Mouse (Mus musculus) MEL-GATA-1-ER (cell line): ENCODE measurements at regions not wholly inside any gene's neighbourhood (a gene's known extent, or its start where the extent isn't known, plus 50 kb on each side); places are given as distances from the start of the nearest gene placed in this dataset.
A peak's percentile ranks its signal among the peaks of the same experiment; 100 is the strongest.

Experiments used
- DNase-seq: peaks from one replicate; pipeline ENCODE4 v3.0.0-alpha.2; 2012; ENCODE audit warnings: low read depth; ENCODE audit errors: extremely low read depth

GRCm38 (mm10) chr5:79966241-79966640, 1053.7 kb upstream of the Adgrl3 start:
- peak; percentile 86 for DNase-seq

- DNase-seq, result no peak
Observed at GRCm38 (mm10) chr5:80005470-80005869, 1014.5 kb upstream of the Adgrl3 start.

- no peak for DNase-seq
Observed at GRCm38 (mm10) chr5:80038876-80039275, 981.1 kb upstream of the Adgrl3 start.

DNA sequence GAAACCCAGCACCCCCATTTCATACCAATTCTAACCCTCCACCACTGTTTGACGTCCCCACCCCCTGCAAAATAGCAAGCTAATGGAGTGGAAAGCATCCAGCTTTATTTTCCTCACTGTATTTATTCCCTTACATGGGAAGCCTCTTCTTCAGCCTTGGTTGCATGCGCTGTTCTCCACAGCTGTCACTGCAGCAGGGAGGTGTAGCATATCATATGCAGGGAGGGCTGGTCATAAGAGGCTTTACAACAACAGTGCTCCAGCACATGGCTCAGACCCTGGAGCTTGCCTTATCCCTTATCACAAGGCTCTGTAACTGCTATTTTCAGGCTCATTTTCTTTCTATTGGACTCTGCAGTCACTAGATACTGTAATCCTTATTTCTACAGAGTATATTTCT, 980.5 kb upstream of the Adgrl3 start:
- DNase-seq, result no peak
